Mouse (Mus musculus): ENCODE measurements around the gene Ptpn4. TPM values are rescaled to one million over a fixed set of nuclear protein-coding genes. Genes with fewer than 3 reads are reported as not detected.

The Ptpn4 gene
- polyA plus RNA-seq (2016; fragmentation: Nextera tagmentation; extraction: Ambion mirVana): 15.5 and 18.7 TPM in 2 replicates

GRCm38 (mm10) chr1:119837035-119837751 is at the start of gene Ptpn4:
Ptpn4 (minus strand) TSS chr1:119837613.
- ATAC-seq (ENCODE audit: low FRiP score, low read depth): peak; percentile 99
- H3K9me3 ChIP-seq: no peaks in the 10 kb centered on the region
- WGBS: under 1% methylated on average over 78 of the region's 79 CpGs

GRCm38 (mm10) chr1:119886320-119886719 is 48.9 kb upstream of the Ptpn4 start:
- Histone ChIP-seq H3K9me3 (no peaks in the 10 kb centered on the region), H3K27ac (replicated peaks) (no peak overlapping the region), H3K4me1 (no peaks in the 10 kb centered on the region), H3K27me3 (no peaks in the 10 kb centered on the region), H3K4me2 (replicated peaks) (no peak overlapping the region), H3K4me3 (no peak overlapping the region), H3K9ac (replicated peaks) (no peak overlapping the region), H3K36me3 (no peaks in the 10 kb centered on the region)
- ATAC-seq (ENCODE audit: low FRiP score, low read depth): no peak
- 68% methylated on average over 7 of the region's 7 CpGs for WGBS

More at GRCm38 (mm10) chr1:119837035-119837751, at the start of gene Ptpn4:
- H3K4me2 ChIP-seq (replicated peaks): peak within 1 kb of the TSS; percentile 68
- H3K27me3 ChIP-seq: no peaks in the 10 kb centered on the region
- peaks cover 13% of the 10 kb centered on the region for H3K4me1 ChIP-seq
- H3K9ac ChIP-seq (replicated peaks): peak within 1 kb of the TSS; percentile 90
- no peaks in the 10 kb centered on the region for H3K36me3 ChIP-seq
- H3K4me3 ChIP-seq: peak within 1 kb of the TSS; percentile 90
- H3K27ac ChIP-seq (replicated peaks): peak within 1 kb of the TSS; percentile 96

GRCm38 (mm10) chr1:119884272-119884671 is 46.9 kb upstream of the Ptpn4 start:
- H3K4me3 ChIP-seq: no peak overlapping the region
- H3K27ac ChIP-seq (replicated peaks): no peak overlapping the region
- H3K27me3 ChIP-seq: no peaks in the 10 kb centered on the region
- H3K9ac ChIP-seq (replicated peaks): no peak overlapping the region
- no peak for ATAC-seq (ENCODE audit: low FRiP score, low read depth)
- H3K36me3 ChIP-seq: no peaks in the 10 kb centered on the region
- H3K4me1 ChIP-seq: no peaks in the 10 kb centered on the region
- no peak overlapping the region for H3K4me2 ChIP-seq (replicated peaks)
- WGBS: 93% methylated on average over 3 of the region's 3 CpGs
- H3K9me3 ChIP-seq: no peaks in the 10 kb centered on the region

- WGBS: 87% methylated on average over 7 of the region's 7 CpGs
- Histone ChIP-seq H3K4me3 (no peak overlapping the region), H3K4me2 (replicated peaks) (no peak overlapping the region), H3K36me3 (no peaks in the 10 kb centered on the region), H3K9me3 (no peaks in the 10 kb centered on the region), H3K9ac (replicated peaks) (no peak overlapping the region), H3K27me3 (no peaks in the 10 kb centered on the region), H3K4me1 (no peaks in the 10 kb centered on the region), H3K27ac (replicated peaks) (no peak overlapping the region)
- no peak for ATAC-seq (ENCODE audit: low FRiP score, low read depth)
These were observed 41.5 kb upstream of the Ptpn4 start for GRCm38 (mm10) chr1:119878909-119879308.

GRCm38 (mm10) chr1:119877469-119877868 is 40.1 kb upstream of the Ptpn4 start:
- Histone ChIP-seq H3K9me3 (no peaks in the 10 kb centered on the region), H3K36me3 (no peaks in the 10 kb centered on the region), H3K4me2 (replicated peaks) (no peak overlapping the region), H3K27me3 (no peaks in the 10 kb centered on the region), H3K9ac (replicated peaks) (no peak overlapping the region), H3K27ac (replicated peaks) (no peak overlapping the region), H3K4me3 (no peak overlapping the region), H3K4me1 (no peaks in the 10 kb centered on the region)
- WGBS: 88% methylated on average over 4 of the region's 4 CpGs
- ATAC-seq (ENCODE audit: low FRiP score, low read depth): no peak

GRCm38 (mm10) chr1:119868395-119869161 is 31.2 kb upstream of the Ptpn4 start:
- Histone ChIP-seq H3K9ac (replicated peaks) (no peak overlapping the region), H3K27me3 (no peaks in the 10 kb centered on the region), H3K27ac (replicated peaks) (peak overlapping the region; percentile 22), H3K4me1 (peaks cover 20% of the 10 kb centered on the region), H3K9me3 (no peaks in the 10 kb centered on the region), H3K4me2 (replicated peaks) (0 out of 2 replicates have a peak overlapping the region, but pooled peaks have one; percentile 16), H3K4me3 (no peak overlapping the region), H3K36me3 (no peaks in the 10 kb centered on the region)
- WGBS: 36% methylated on average over 13 of the region's 13 CpGs
- peak; percentile 89 for ATAC-seq (ENCODE audit: low FRiP score, low read depth)

- H3K36me3 ChIP-seq: no peaks in the 10 kb centered on the region
- H3K4me3 ChIP-seq: no peak overlapping the region
- no peaks in the 10 kb centered on the region for H3K27me3 ChIP-seq
- H3K4me2 ChIP-seq (replicated peaks): no peak overlapping the region
- peaks cover 20% of the 10 kb centered on the region for H3K4me1 ChIP-seq
- no peak overlapping the region for H3K27ac ChIP-seq (replicated peaks)
- no peaks in the 10 kb centered on the region for H3K9me3 ChIP-seq
- no peak overlapping the region for H3K9ac ChIP-seq (replicated peaks)
- no peak for ATAC-seq (ENCODE audit: low FRiP score, low read depth)
- 61% methylated on average over 2 of the region's 2 CpGs for WGBS
These were observed 29.9 kb upstream of the Ptpn4 start for GRCm38 (mm10) chr1:119867300-119867699.

GRCm38 (mm10) chr1:119865311-119865710 is 27.9 kb upstream of the Ptpn4 start:
- no peaks in the 10 kb centered on the region for H3K36me3 ChIP-seq
- peaks cover 20% of the 10 kb centered on the region for H3K4me1 ChIP-seq
- no peak overlapping the region for H3K27ac ChIP-seq (replicated peaks)
- H3K9ac ChIP-seq (replicated peaks): no peak overlapping the region
- WGBS: 79% methylated on average over 6 of the region's 6 CpGs
- ATAC-seq (ENCODE audit: low FRiP score, low read depth): no peak
- no peaks in the 10 kb centered on the region for H3K27me3 ChIP-seq
- H3K4me2 ChIP-seq (replicated peaks): no peak overlapping the region
- H3K9me3 ChIP-seq: no peaks in the 10 kb centered on the region
- no peak overlapping the region for H3K4me3 ChIP-seq

- Histone ChIP-seq H3K9ac (replicated peaks) (no peak overlapping the region), H3K27me3 (no peaks in the 10 kb centered on the region), H3K4me1 (peaks cover 11% of the 10 kb centered on the region), H3K36me3 (no peaks in the 10 kb centered on the region), H3K9me3 (no peaks in the 10 kb centered on the region), H3K27ac (replicated peaks) (no peak overlapping the region), H3K4me3 (no peak overlapping the region), H3K4me2 (replicated peaks) (no peak overlapping the region)
- no peak for ATAC-seq (ENCODE audit: low FRiP score, low read depth)
- WGBS: 85% methylated on average over 7 of the region's 7 CpGs
These were observed 26.3 kb upstream of the Ptpn4 start for GRCm38 (mm10) chr1:119863507-119864296.

- no peak overlapping the region for H3K4me2 ChIP-seq (replicated peaks)
- 84% methylated on average over 5 of the region's 5 CpGs for WGBS
- peaks cover 3% of the 10 kb centered on the region; the same call in 1 of the 2 replicates for H3K9me3 ChIP-seq
- no peaks in the 10 kb centered on the region for H3K27me3 ChIP-seq
- H3K27ac ChIP-seq (replicated peaks): no peak overlapping the region
- no peak overlapping the region for H3K4me3 ChIP-seq
- H3K4me1 ChIP-seq: no peaks in the 10 kb centered on the region
- no peak for ATAC-seq (ENCODE audit: low FRiP score, low read depth)
- no peaks in the 10 kb centered on the region for H3K36me3 ChIP-seq
- no peak overlapping the region for H3K9ac ChIP-seq (replicated peaks)
These were observed 22.2 kb upstream of the Ptpn4 start for GRCm38 (mm10) chr1:119859566-119859965.

GRCm38 (mm10) chr1:119852980-119853379 is 15.6 kb upstream of the Ptpn4 start:
- Histone ChIP-seq H3K9me3 (peaks cover 2% of the 10 kb centered on the region; the same call in 1 of the 2 replicates), H3K36me3 (no peaks in the 10 kb centered on the region), H3K9ac (replicated peaks) (no peak overlapping the region), H3K4me3 (no peak overlapping the region), H3K4me1 (no peaks in the 10 kb centered on the region), H3K27me3 (no peaks in the 10 kb centered on the region), H3K27ac (replicated peaks) (no peak overlapping the region), H3K4me2 (replicated peaks) (no peak overlapping the region)
- WGBS: 88% methylated on average over 5 of the region's 5 CpGs
- ATAC-seq (ENCODE audit: low FRiP score, low read depth): no peak

GRCm38 (mm10) chr1:119852339-119852738 is 14.9 kb upstream of the Ptpn4 start:
- no peak overlapping the region for H3K4me3 ChIP-seq
- no peaks in the 10 kb centered on the region for H3K36me3 ChIP-seq
- no peak for ATAC-seq (ENCODE audit: low FRiP score, low read depth)
- H3K27ac ChIP-seq (replicated peaks): no peak overlapping the region
- no peaks in the 10 kb centered on the region for H3K27me3 ChIP-seq
- no peaks in the 10 kb centered on the region for H3K9me3 ChIP-seq
- no peaks in the 10 kb centered on the region for H3K4me1 ChIP-seq
- 85% methylated on average over 4 of the region's 4 CpGs for WGBS
- no peak overlapping the region for H3K4me2 ChIP-seq (replicated peaks)
- H3K9ac ChIP-seq (replicated peaks): no peak overlapping the region

All from midbrain, embryonic 12.5 days (tissue).